Comparison of ENCODE assay signal across 8 mouse cellular contexts in the genomic region with DNA sequence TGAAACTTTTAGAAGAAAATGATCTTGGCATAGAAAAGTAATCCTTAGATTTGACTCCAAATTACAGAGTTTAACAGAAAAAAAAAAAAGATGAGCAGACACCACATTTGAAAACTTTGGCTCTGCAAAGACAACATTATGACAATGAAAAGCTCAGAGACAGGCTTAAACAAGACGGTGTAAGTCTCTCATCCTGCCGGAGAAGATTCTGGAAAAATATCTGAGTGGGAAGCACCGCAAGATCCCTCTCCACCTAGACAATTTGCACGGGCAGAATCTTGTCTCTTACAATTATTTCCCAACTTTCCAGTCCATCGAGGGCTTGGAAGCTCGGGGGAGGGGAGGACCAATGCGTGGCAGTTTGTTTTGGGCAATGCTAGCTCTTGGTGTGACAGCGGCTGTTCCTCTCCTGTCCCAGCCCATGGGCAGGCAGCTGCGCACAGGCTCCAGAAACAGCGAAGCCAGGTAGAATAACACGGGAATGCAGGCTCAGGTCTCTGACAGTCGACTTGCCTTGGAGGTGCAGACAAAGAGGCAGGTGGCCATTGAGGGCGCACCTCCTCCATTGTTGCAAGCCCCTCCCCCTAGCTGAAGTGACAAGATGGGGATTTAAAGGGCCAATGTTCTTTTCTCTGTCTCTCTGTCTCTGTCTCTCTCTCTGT. TPM values are rescaled to one million over a fixed set of nuclear protein-coding genes. Genes with fewer than 3 reads are reported as not detected.
DNase-seq lines count a peak whose midpoint lies in the region; ATAC-seq and TF ChIP-seq lines count a peak whose summit lies in the region.

No protein-coding gene starts in this region.

- no peaks in the 10 kb centered on the region for H3K9me3 ChIP-seq in forebrain, postnatal 0 days (ENCODE audit: low read length)
- no peaks in the 10 kb centered on the region for H3K9me3 ChIP-seq in hindbrain, embryonic 14.5 days (ENCODE audit: control insufficient read depth, low read length)

- peak; percentile 31; the same call in 1 of the 2 replicates for TF ChIP-seq CTCF in forebrain, postnatal 0 days (IDR thresholded peaks at IDR 0.05; ENCODE audit: low read depth)

- H3K27ac ChIP-seq in forebrain, postnatal 0 days (ENCODE audit: low read depth, low read length): peak overlapping the region; percentile 93
- peak overlapping the region; percentile 99 for H3K27ac ChIP-seq in hindbrain, embryonic 14.5 days

- peak overlapping the region; percentile 89 for H3K9ac ChIP-seq in forebrain, postnatal 0 days
- H3K9ac ChIP-seq in hindbrain, embryonic 14.5 days: peak overlapping the region; percentile 94

- peak; percentile 36 for DNase-seq in T-cell, adult 2 months (ENCODE audit: low spot score)
- DNase-seq in cerebellum, adult 11-12 months: peak; percentile 79
- DNase-seq in forebrain, postnatal 0 days: peak; percentile 84
- DNase-seq in hindbrain, embryonic 14.5 days (ENCODE audit: low spot score): peak; percentile 82
- DNase-seq in layer of hippocampus, postnatal 25 days (ENCODE audit: extremely low spot score in 1 of 2, low spot score in 1 of 2): peak; percentile 55 to 62
- DNase-seq in lung, postnatal 25 days (ENCODE audit: low spot score): peak; percentile 56
- peak; percentile 52 for DNase-seq in right cerebral cortex, adult 18-20 months
- DNase-seq in c-Kit-positive CD71-positive TER-119-positive erythroid progenitor cells, embryonic 14.5 days (ENCODE audit: low spot score): no peak

- H3K4me2 ChIP-seq in forebrain, postnatal 0 days (ENCODE audit: low read depth): peak overlapping the region; percentile 69
- peak overlapping the region; percentile 77 for H3K4me2 ChIP-seq in hindbrain, embryonic 14.5 days (replicated peaks)

- peak; percentile 88 for ATAC-seq in forebrain, postnatal 0 days
- peak; percentile 80 for ATAC-seq in hindbrain, embryonic 14.5 days (ENCODE audit: low FRiP score)

- peak overlapping the region; percentile 55 for H3K4me3 ChIP-seq in forebrain, postnatal 0 days (ENCODE audit: low read depth, low read length)
- peak overlapping the region; percentile 57 for H3K4me3 ChIP-seq in hindbrain, embryonic 14.5 days (replicated peaks; ENCODE audit: low read length)

- no peaks in the 10 kb centered on the region for H3K27me3 ChIP-seq in forebrain, postnatal 0 days (ENCODE audit: insufficient read depth, low read length)
- H3K27me3 ChIP-seq in hindbrain, embryonic 14.5 days (ENCODE audit: control insufficient read depth, insufficient read depth, low read length): no peaks in the 10 kb centered on the region

- H3K36me3 ChIP-seq in forebrain, postnatal 0 days (ENCODE audit: insufficient read depth): no peaks in the 10 kb centered on the region
- H3K36me3 ChIP-seq in hindbrain, embryonic 14.5 days (replicated peaks; ENCODE audit: control insufficient read depth, insufficient read depth): no peaks in the 10 kb centered on the region

- H3K4me1 ChIP-seq in forebrain, postnatal 0 days (ENCODE audit: insufficient read depth): no peaks in the 10 kb centered on the region; the same call in 1 of the 2 replicates
- peaks cover 9% of the 10 kb centered on the region; the same call in 1 of the 2 replicates for H3K4me1 ChIP-seq in hindbrain, embryonic 14.5 days (replicated peaks; ENCODE audit: control insufficient read depth, insufficient read depth, low read length)

- 3% methylated on average over 13 of the region's 13 CpGs for WGBS in forebrain, postnatal 0 days
- WGBS in hindbrain, embryonic 14.5 days: 5% methylated on average over 13 of the region's 13 CpGs

RNA-seq across cellular contexts. Expression of a gene that starts 23.2 kb away (rescaled TPM):
- 80.7 and 103 TPM in 2 replicates for total RNA-seq in forebrain, postnatal 0 days (2014; rRNA removed)
- 24.3 and 38.1 TPM in 2 replicates for polyA plus RNA-seq in forebrain, postnatal 0 days (2015; fragmentation: Nextera tagmentation; extraction: Ambion mirVana)
- polyA plus RNA-seq in hindbrain, embryonic 14.5 days (2014; fragmentation: Nextera tagmentation; extraction: Ambion mirVana): 56.9 and 57.9 TPM in 2 replicates
- total RNA-seq in layer of hippocampus, postnatal 25 days (2021): 10 to 100 TPM; 51.6 to 55.2 TPM

RNA-seq across cellular contexts. Expression of a gene that starts 35.9 kb away (rescaled TPM):
- total RNA-seq in forebrain, postnatal 0 days (2014; rRNA removed): 33.6 and 37.2 TPM in 2 replicates
- polyA plus RNA-seq in forebrain, postnatal 0 days (2015; fragmentation: Nextera tagmentation; extraction: Ambion mirVana): 38.4 and 39.0 TPM in 2 replicates
- polyA plus RNA-seq in hindbrain, embryonic 14.5 days (2014; fragmentation: Nextera tagmentation; extraction: Ambion mirVana): 34.0 and 38.1 TPM in 2 replicates
- total RNA-seq in layer of hippocampus, postnatal 25 days (2021): 10 to 100 TPM; 28.3 to 28.6 TPM

RNA-seq across cellular contexts. Expression of a gene that starts 57.6 kb away (rescaled TPM):
- 7.9 and 11.1 TPM in 2 replicates for total RNA-seq in forebrain, postnatal 0 days (2014; rRNA removed)
- polyA plus RNA-seq in forebrain, postnatal 0 days (2015; fragmentation: Nextera tagmentation; extraction: Ambion mirVana): 0.50 and 0.56 TPM in 2 replicates
- polyA plus RNA-seq in hindbrain, embryonic 14.5 days (2014; fragmentation: Nextera tagmentation; extraction: Ambion mirVana): 1.4 and 1.8 TPM in 2 replicates
- 10 to 100 TPM; 10.3 to 10.9 TPM for total RNA-seq in layer of hippocampus, postnatal 25 days (2021)
